Mouse (Mus musculus) layer of hippocampus, adult 9-10 months (tissue): ENCODE results near the gene Gm10959.
"Not testable (repeated sequence)": the region's sequence is repeated elsewhere in the genome, so short reads cannot be mapped to it uniquely, and the experiment has no call there.

ENCODE experiments used
- DNase-seq: peaks from one replicate; pipeline ENCODE4 v3.0.0; 2022; ENCODE audit warnings: low spot score

Gm10959 gene

DNA sequence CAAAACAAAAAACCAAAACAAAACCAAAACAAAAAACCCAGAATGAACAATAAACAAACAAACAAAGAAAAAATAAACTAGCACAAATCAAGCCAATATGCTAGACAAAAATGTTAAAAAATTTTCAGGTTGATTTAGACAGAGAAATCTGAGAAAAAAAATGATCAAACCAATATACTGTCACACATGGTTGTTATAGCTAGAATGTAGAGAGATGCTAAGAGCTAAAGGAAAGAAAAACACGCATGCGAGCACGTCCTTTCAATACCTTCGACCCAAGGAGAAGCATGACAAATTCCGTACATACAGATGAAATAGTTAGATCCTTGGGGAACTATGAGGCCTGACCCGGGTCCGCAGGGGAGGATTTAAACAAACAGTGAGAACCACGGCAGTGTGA is at the start of gene Gm10959:
Gene Gm10959 (minus strand): TSS at position 101 of the 400 bp plus-strand sequence.
- DNase-seq, result no peak

DNA sequence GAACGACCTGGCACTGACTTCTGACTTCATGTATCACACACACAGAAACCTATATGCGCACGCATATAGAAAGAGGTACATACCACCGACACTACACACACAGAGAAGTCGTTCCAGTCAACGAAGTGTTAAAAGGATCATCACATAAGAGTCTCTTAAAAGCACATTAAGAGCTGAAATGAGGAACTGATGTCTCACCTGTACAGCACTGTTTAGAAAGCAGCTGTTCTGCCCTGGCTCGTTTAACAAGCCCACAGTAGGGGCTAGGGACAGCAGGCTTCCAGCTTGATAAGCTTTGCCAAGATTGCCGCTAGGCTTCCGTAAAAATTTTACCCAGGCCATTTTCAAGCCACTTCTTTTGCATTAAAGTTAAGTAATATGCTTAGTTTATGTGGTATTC is 49.2 kb upstream of the Gm10959 start:
- DNase-seq, result no peak

DNA sequence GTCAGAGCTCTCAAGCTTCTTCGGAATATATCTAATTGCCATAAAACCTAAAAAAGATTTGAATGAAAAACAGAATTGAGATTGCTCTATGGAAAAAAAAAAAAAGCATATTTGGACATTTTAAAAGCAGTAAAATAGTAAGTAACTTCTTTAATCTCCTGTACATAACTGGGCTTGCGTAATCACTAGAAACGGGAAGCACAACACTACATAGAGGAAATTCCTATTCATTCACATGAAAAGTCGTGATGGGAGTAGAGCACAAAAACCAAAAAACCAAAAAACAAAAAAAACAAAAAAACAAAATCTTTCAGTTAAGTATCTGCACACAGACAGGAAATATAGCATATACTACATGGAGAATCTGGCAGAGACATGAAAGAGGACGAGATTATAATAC is 45.1 kb upstream of the Gm10959 start:
- DNase-seq, result no peak

- DNase-seq, result no peak
Observed at GRCm38 (mm10) chr3:122950129-122950528, 31.0 kb upstream of the Gm10959 start.

- DNase-seq, result no peak
Observed at GRCm38 (mm10) chr3:122943387-122943890, 24.3 kb upstream of the Gm10959 start.

GRCm38 (mm10) chr3:122939215-122939614 is 20.1 kb upstream of the Gm10959 start:
- DNase-seq, result peak; percentile 24

DNA sequence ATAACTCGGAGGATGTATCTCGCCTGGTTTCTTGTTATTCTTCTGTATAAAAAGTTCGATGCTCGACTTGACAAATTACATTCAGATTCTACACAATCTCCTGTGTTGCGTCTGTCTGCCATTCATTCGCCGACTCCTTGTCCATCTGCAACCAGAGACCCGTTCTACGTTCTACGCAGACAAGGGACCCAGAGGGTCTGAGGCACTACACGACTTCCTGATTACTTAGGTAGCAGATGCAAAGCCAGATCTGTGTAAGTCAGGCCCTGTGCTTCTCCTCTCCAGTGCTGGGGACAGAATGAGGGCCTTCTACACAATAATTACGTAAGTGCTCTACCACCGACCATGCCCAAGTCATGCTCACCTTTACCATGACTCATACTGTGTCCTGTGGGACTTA is 18.0 kb upstream of the Gm10959 start:
- not testable (repeated sequence) for DNase-seq

- no peak for DNase-seq
Observed at GRCm38 (mm10) chr3:122932466-122932865, 13.3 kb upstream of the Gm10959 start.

- DNase-seq, result no peak
Observed at GRCm38 (mm10) chr3:122929723-122930122, 10.6 kb upstream of the Gm10959 start.

DNA sequence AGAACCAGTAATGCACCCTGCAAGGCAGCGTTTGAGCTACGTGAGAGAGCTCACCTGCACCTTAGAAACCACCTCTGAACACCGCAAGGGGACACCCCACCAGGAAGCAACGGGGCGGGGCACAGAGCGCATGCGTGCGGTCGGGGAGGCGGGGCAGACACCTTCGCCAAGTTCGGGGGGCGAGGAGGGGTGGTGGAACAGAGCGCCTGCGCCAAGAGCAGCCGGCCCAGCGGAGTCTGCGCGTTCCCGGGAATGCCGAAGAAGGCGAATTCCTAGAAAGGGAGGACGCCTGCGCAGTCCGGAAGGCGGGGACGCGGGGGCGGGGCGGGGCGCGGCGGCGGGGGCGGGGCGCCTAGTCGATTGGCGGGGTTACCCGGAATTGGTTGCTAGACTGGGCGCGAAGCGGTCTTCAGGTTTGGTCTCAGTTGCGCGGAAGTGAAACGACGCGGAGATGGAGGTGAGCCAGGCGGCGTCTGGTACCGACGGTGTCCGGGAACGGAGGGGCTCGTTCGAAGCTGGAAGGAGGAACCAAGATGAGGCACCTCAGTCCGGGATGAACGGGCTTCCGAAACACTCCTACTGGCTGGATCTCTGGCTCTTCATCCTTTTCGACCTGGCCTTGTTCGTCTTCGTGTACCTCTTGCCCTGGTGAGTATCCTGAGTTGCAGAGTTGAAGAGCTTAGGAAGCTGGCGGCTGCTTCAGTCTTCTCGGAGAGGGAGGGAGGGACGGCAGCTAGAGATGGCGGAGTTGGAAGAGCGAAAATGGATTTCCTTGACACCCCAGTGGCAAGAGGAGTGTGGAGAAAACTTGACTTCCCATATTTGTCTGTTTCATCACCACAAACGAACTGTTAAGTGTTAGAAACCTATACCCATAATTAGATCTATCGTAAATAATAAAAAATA is 5.1 kb upstream of the Gm10959 start, which contains the start of gene 1810037I17Rik:
Gene 1810037I17Rik (plus strand): TSS at position 195 of the 906 bp plus-strand sequence.
- peak; percentile 84 for DNase-seq

- DNase-seq, result no peak
Observed at GRCm38 (mm10) chr3:122923147-122923546, 4.0 kb upstream of the Gm10959 start.

DNA sequence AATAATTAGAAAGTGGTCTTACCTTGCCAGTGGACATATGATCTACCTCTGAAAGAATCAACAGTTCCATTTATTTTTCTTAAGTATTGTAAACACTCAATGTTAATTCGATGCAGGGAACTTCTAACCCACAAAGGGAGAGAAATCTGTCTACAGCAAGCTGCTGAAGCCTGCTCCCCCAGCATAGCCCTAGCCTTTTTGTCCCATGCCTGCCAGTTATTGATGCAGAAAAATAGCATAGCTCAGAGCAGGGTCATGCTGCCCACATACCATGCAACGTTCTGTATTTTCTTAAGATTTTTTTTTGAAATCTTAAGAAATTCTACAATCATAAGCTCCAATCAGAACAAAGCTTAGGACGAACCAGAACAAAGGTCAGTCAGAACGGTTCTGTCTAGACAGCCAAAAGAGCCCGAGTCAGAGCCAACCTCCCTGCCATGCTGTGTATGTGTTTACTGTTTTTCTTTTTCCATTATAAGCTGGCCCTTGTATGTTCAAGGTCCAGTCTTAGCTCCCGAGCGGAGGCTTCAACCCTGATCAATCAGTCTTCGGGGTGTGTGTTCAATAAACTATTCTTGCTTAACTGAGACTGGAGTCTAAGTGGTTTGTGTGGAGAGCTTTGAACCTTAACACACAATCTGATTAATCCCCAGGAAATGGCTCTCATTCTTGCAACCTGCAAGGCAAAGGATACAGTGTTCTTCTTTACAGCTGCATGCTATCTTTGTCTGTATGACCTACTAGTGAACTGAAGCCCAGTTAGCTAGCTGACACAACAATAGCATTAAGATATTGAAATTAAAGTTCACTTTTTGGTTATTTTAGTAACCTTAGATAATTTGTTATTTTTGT is 2.7 kb upstream of the Gm10959 start:
- no peak for DNase-seq

DNA sequence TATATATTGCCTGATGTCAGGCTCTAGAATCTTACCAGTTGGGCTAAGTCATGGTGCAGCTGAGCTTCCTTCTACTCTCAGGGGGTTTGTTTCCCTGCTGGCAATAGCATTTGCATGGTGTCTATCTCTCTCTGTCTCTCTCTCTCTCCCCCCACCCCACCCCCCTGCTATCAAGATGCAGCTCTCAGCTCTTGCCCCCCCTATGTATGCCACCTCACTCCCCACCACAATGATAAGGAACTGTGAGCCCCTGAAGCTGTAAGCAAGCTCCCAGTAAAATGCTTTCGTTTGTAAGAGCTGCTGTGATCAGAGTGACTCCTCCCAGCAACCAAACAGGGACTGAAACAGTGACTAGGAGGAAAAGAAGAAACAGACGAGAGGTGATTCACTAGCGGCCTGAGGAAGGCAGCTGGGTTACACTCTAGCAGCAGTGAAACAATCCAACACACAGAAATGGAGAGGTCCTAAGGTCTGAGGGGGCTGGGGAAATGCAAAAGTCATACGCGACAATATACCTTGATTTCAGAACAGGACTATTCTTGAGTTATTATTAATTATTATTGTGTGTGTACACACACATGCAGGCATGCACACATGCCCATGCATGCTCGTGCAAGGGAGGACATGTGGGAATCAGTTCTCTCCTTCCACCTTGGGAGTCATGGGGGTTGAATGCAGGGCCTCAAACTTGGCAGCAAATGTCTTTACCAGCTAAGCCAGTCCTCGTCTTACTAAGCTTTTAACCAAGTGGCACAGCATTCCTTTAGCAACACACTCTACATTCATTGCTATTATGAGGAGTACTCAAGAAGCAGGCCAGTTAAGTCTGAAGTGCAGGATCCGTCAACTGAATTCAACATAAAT is 1.6 kb upstream of the Gm10959 start:
- DNase-seq, result no peak

DNA sequence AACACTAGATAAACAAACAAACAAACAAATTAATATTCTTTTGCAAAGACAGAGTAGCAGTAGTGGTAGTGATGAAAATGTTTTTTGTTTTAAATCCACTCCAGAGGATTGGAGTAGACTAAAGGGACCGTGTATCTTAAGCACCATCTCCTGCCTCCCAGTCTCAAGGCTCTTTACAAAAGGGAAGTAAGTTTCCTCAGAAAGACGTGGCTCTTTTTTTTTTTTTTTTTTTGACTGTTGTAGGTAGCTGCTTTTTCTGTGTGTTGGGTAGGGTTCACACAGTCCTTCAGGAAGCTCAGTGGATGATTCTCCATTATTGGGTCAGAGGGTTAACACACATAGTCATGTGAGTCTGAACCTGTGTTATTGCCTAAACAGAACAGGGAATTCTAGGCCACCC is 488 bp downstream of the Gm10959 start:
- DNase-seq, result no peak

DNA sequence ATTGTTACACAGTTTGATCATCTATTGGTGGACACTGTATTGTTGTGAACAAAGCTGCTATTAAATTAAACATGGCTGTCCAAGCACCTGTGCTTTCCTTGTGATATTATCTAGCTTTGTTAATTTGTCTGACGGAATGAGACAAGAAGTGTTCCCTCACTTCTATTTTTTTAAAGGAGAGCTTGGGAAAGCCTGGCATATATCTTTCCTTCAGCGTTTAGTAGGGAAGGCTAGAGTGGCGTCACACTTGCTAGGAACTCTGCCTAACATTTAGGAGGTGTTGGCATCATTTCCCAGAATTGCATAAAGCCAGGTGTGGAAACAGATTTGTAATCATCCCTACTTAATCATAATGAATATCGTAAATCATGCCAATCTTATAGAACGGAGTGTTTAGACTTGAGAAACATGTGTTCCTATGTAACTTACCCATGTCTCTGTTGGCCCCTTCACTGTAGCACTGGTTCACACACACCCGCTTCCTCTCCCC is 2.9 kb downstream of the Gm10959 start:
- DNase-seq, result no peak

DNA sequence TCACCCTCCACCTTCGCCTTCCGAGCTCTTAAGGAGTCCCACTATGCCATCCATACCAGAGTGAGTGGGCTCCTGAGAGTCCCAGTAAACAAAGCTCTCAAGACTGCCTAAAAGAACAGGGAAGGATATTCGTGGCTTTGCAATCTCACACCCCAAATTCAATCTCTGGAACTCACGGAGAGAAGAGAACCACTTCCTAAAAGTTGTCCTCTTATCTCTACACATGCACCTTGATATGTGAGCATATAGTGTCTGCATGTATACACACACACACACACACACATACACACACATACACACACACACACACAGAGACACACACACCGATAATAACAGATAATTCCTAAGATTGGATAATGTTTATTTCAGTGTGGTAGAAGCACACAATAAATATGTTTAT is 3.7 kb downstream of the Gm10959 start:
- no peak for DNase-seq

DNA sequence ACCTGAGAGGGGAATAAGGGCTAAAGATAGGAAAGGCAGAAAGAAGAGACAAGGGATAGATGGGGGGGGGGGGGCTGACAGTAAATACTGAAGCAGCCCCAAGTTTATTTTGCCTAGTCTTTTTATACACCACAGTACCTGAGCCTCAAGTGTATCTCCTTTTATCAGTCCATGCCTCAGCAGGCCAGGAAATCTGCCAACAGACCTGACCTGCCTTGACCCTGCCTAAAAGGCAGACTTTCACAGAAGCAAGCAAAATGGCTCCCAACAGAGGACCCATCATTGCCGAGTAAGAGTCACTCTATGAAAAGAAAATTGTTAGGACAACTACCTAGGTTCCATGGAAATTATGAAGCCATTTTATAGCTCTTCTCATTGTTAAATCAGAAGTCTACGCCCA is 11.3 kb downstream of the Gm10959 start:
- no peak for DNase-seq

GRCm38 (mm10) chr3:122903746-122904433 is 15.3 kb downstream of the Gm10959 start:
- no peak for DNase-seq

- DNase-seq, result no peak
Observed at GRCm38 (mm10) chr3:122898254-122898653, 20.9 kb downstream of the Gm10959 start.

- DNase-seq, result no peak
Observed at GRCm38 (mm10) chr3:122895189-122895731, 23.9 kb downstream of the Gm10959 start.

- no peak for DNase-seq
Observed at GRCm38 (mm10) chr3:122894772-122895171, 24.4 kb downstream of the Gm10959 start, which contains the start of gene Fabp2. TSS of gene Fabp2 (plus strand) at chr3:122895072.
